ENCODE assay signal across 24 mouse cellular contexts in genomic region chr12:68458196-68458595, GRCm38 (mm10).
A peak's percentile ranks its signal among the peaks of the same experiment; 100 is the strongest.
DNase-seq lines count a peak whose midpoint lies in the region; ATAC-seq and TF ChIP-seq lines count a peak whose summit lies in the region.
"Had no signal": no experiment of that assay in that cellular context is flagged by ENCODE, and none has a peak within 500 bp of the region (broad histone marks: within the 10 kb centered on the region; RNA-seq: fewer than 3 reads in every experiment).

No protein-coding gene starts in this region.

- no peak for TF ChIP-seq CTCF in cerebellum, adult 2 months (IDR thresholded peaks at IDR 0.05; ENCODE audit: borderline replicate concordance, insufficient read depth, low read depth, low read length)
- TF ChIP-seq CTCF in hindbrain, postnatal 0 days (IDR thresholded peaks at IDR 0.05; ENCODE audit: low read depth), result no peak
- no peak for TF ChIP-seq CTCF in midbrain, postnatal 0 days (IDR thresholded peaks at IDR 0.05)

- H3K4me3 ChIP-seq in cerebellum, adult 2 months (replicated peaks; ENCODE audit: insufficient read depth, low read depth, low read length), result no peak overlapping the region
- no peak overlapping the region for H3K4me3 ChIP-seq in hindbrain, postnatal 0 days (ENCODE audit: low read length)
- H3K4me3 ChIP-seq in hindbrain, embryonic 10.5 days, result no peak overlapping the region
- H3K4me3 ChIP-seq in midbrain, postnatal 0 days (ENCODE audit: low read depth, low read length), result no peak overlapping the region
- no peak overlapping the region for H3K4me3 ChIP-seq in midbrain, embryonic 14.5 days (replicated peaks; ENCODE audit: low read depth, low read length)
- H3K4me3 ChIP-seq: embryonic facial prominence, embryonic 12.5 days; embryonic facial prominence, embryonic 15.5 days; erythroblast, embryonic 14.5 days; forebrain, embryonic 13.5 days; forebrain, embryonic 15.5 days had no signal

- H3K27me3 ChIP-seq in cerebellum, adult 2 months (ENCODE audit: control insufficient read depth, insufficient read depth, low read length), result no peaks in the 10 kb centered on the region
- H3K27me3 ChIP-seq in hindbrain, postnatal 0 days (ENCODE audit: insufficient read depth, low read length), result no peaks in the 10 kb centered on the region
- no peaks in the 10 kb centered on the region for H3K27me3 ChIP-seq in hindbrain, embryonic 10.5 days (ENCODE audit: insufficient read depth, poor library complexity, severe bottlenecking)
- no peaks in the 10 kb centered on the region for H3K27me3 ChIP-seq in midbrain, postnatal 0 days (ENCODE audit: insufficient read depth, low read length)
- no peaks in the 10 kb centered on the region for H3K27me3 ChIP-seq in midbrain, embryonic 14.5 days (ENCODE audit: control insufficient read depth, insufficient read depth, low read length)
- H3K27me3 ChIP-seq: embryonic facial prominence, embryonic 12.5 days; embryonic facial prominence, embryonic 15.5 days; forebrain, embryonic 13.5 days; forebrain, embryonic 15.5 days had no signal

- DNase-seq in cerebellum, postnatal 14 days, result peak; percentile 44 to 56
- no peak for DNase-seq in cerebellum, adult 2 months
- peak; percentile 13 for DNase-seq in hindbrain, postnatal 0 days (ENCODE audit: low spot score)
- no peak for DNase-seq in hindbrain, embryonic 10.5 days (ENCODE audit: low spot score)
- DNase-seq in midbrain, postnatal 0 days (ENCODE audit: low spot score), result peak; percentile 21
- DNase-seq in midbrain, embryonic 14.5 days, result no peak
- peak; percentile 8 for DNase-seq in brain, adult 2 months (ENCODE audit: low read depth, low spot score)
- DNase-seq: adrenal gland, adult 8-10 months; adrenal gland, postnatal 14 days; adrenal gland, postnatal 36 days; cerebellum, adult 11 months; cerebellum, adult 18-20 months; cerebellum, adult 9-10 months; cerebellum, postnatal 36 days; embryo, embryonic 11 days; forebrain, postnatal 0 days had no signal

- H3K36me3 ChIP-seq in hindbrain, postnatal 0 days (ENCODE audit: insufficient read depth, low read length), result no peaks in the 10 kb centered on the region
- H3K36me3 ChIP-seq in hindbrain, embryonic 10.5 days, result no peaks in the 10 kb centered on the region
- H3K36me3 ChIP-seq in midbrain, postnatal 0 days (ENCODE audit: insufficient read depth, low read length), result no peaks in the 10 kb centered on the region
- H3K36me3 ChIP-seq in midbrain, embryonic 14.5 days (ENCODE audit: control insufficient read depth, insufficient read depth, low read length), result no peaks in the 10 kb centered on the region
- H3K36me3 ChIP-seq: embryonic facial prominence, embryonic 12.5 days; embryonic facial prominence, embryonic 15.5 days; forebrain, embryonic 15.5 days had no signal

- no peak overlapping the region for H3K27ac ChIP-seq in cerebellum, adult 2 months (ENCODE audit: insufficient read depth, low read length)
- no peak overlapping the region for H3K27ac ChIP-seq in hindbrain, postnatal 0 days
- no peak overlapping the region for H3K27ac ChIP-seq in hindbrain, embryonic 10.5 days
- no peak overlapping the region for H3K27ac ChIP-seq in midbrain, postnatal 0 days (ENCODE audit: low read depth, low read length)
- H3K27ac ChIP-seq in midbrain, embryonic 14.5 days (replicated peaks; ENCODE audit: low read depth, low read length), result no peak overlapping the region
- H3K27ac ChIP-seq: embryonic facial prominence, embryonic 12.5 days; embryonic facial prominence, embryonic 15.5 days; forebrain, embryonic 13.5 days; forebrain, embryonic 15.5 days had no signal

- no peak overlapping the region for H3K9ac ChIP-seq in hindbrain, postnatal 0 days (replicated peaks; ENCODE audit: low read length)
- no peak overlapping the region for H3K9ac ChIP-seq in midbrain, postnatal 0 days (replicated peaks; ENCODE audit: low read length, poor library complexity, severe bottlenecking)
- no peak overlapping the region for H3K9ac ChIP-seq in midbrain, embryonic 14.5 days (replicated peaks; ENCODE audit: low read length)
- H3K9ac ChIP-seq: embryonic facial prominence, embryonic 12.5 days; embryonic facial prominence, embryonic 15.5 days; forebrain, embryonic 13.5 days; forebrain, embryonic 15.5 days; forebrain, postnatal 0 days had no signal

- 18% methylated on average over 7 of the region's 7 CpGs for WGBS in cerebellum, adult 2 months
- WGBS in hindbrain, postnatal 0 days, result 69% methylated on average over 7 of the region's 7 CpGs
- 87% methylated on average over 7 of the region's 7 CpGs for WGBS in hindbrain, embryonic 10.5 days
- WGBS in midbrain, postnatal 0 days, result 80% methylated on average over 7 of the region's 7 CpGs
- WGBS in midbrain, embryonic 14.5 days, result 87% methylated on average over 7 of the region's 7 CpGs

- H3K4me1 ChIP-seq in cerebellum, adult 2 months (ENCODE audit: control insufficient read depth, insufficient read depth, low read length), result no peaks in the 10 kb centered on the region
- no peaks in the 10 kb centered on the region for H3K4me1 ChIP-seq in hindbrain, postnatal 0 days (ENCODE audit: insufficient read depth, low read length)
- no peaks in the 10 kb centered on the region for H3K4me1 ChIP-seq in hindbrain, embryonic 10.5 days (replicated peaks)
- H3K4me1 ChIP-seq in midbrain, postnatal 0 days (ENCODE audit: insufficient read depth, low read length), result 0 out of 2 replicates have a peak, but pooled peaks cover 3% of the 10 kb centered on the region
- no peaks in the 10 kb centered on the region; the same call in 1 of the 2 replicates for H3K4me1 ChIP-seq in midbrain, embryonic 14.5 days (ENCODE audit: control insufficient read depth, insufficient read depth, low read length)
- H3K4me1 ChIP-seq: embryonic facial prominence, embryonic 12.5 days; embryonic facial prominence, embryonic 15.5 days; forebrain, embryonic 13.5 days; forebrain, embryonic 15.5 days had no signal

- no peak for TF ChIP-seq POLR2A in cerebellum, adult 2 months (IDR thresholded peaks at IDR 0.05; ENCODE audit: borderline replicate concordance, insufficient read depth, low read length)

- H3K9me3 ChIP-seq in hindbrain, postnatal 0 days (ENCODE audit: low read length), result no peaks in the 10 kb centered on the region
- H3K9me3 ChIP-seq in hindbrain, embryonic 10.5 days, result no peaks in the 10 kb centered on the region
- H3K9me3 ChIP-seq in midbrain, postnatal 0 days (ENCODE audit: low read length), result no peaks in the 10 kb centered on the region
- H3K9me3 ChIP-seq in midbrain, embryonic 14.5 days (ENCODE audit: control insufficient read depth, low read length), result no peaks in the 10 kb centered on the region
- H3K9me3 ChIP-seq: embryonic facial prominence, embryonic 12.5 days; embryonic facial prominence, embryonic 15.5 days; forebrain, embryonic 13.5 days; forebrain, embryonic 15.5 days had no signal

- ATAC-seq in hindbrain, postnatal 0 days, result no peak
- no peak for ATAC-seq in midbrain, postnatal 0 days (ENCODE audit: low FRiP score)
- ATAC-seq in midbrain, embryonic 14.5 days (ENCODE audit: low FRiP score, low TSS enrichment), result no peak
- no peak for ATAC-seq in erythroid progenitor cell, adult 5-6 weeks (replicated peaks; ENCODE audit: low FRiP score, poor library complexity, severe bottlenecking)
- ATAC-seq: activated CD4-positive, CD25-positive, alpha-beta regulatory T cell, adult 4 months; forebrain, embryonic 13.5 days; forebrain, embryonic 15.5 days; forebrain, postnatal 0 days; Patski had no signal

- no peak overlapping the region for H3K4me2 ChIP-seq in hindbrain, postnatal 0 days (ENCODE audit: low read depth, low read length)
- H3K4me2 ChIP-seq in midbrain, postnatal 0 days (ENCODE audit: low read depth, low read length, poor library complexity, severe bottlenecking), result no peak overlapping the region
- H3K4me2 ChIP-seq in midbrain, embryonic 14.5 days (ENCODE audit: low read length), result no peak overlapping the region
- H3K4me2 ChIP-seq: embryonic facial prominence, embryonic 12.5 days; embryonic facial prominence, embryonic 15.5 days; forebrain, embryonic 13.5 days; forebrain, embryonic 15.5 days had no signal

Comparison
In these comparisons a context has a peak if more than half of its experiments do, and no peak if none do; other contexts are left out.
1. DNase-seq: peak in cerebellum, postnatal 14 days (2 of 2), hindbrain, postnatal 0 days (single experiment), midbrain, postnatal 0 days (single experiment) and brain, adult 2 months (single experiment); none in cerebellum, adult 2 months (0 of 2), hindbrain, embryonic 10.5 days (single experiment) and midbrain, embryonic 14.5 days (single experiment).